Mouse (Mus musculus): ENCODE data around the gene Tubg1.
"Not testable (repeated sequence)": the region's sequence is repeated elsewhere in the genome, so short reads cannot be mapped to it uniquely, and the experiment has no call there.

Gene Tubg1

GRCm38 (mm10) chr11:101098231-101098630, 21.5 kb upstream of the Tubg1 start:
- no peak for DNase-seq (ENCODE audit: low spot score)

DNA sequence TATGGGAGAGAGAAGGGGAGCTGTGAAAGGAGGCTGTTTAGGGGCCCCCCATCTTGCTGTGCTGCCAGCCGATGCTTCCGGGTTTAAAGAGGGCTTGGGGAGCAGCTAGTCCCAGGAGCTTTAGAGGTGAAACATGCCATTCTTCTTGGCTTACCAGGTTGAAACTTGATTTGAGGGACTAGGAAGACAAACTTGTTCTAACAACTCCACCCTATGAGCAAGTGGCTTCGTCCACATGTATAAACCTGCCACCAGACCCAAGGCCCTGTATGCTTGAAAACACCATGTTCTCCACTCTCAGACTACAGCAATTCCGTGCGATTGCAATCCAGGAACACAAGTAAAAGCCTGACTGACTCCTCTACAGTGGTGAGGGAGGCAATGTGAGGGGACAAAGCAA, 16.7 kb upstream of the Tubg1 start:
- no peak for DNase-seq (ENCODE audit: low spot score)

GRCm38 (mm10) chr11:101109351-101109750, 10.4 kb upstream of the Tubg1 start:
- no peak for DNase-seq (ENCODE audit: low spot score)

GRCm38 (mm10) chr11:101110708-101111107, 9.0 kb upstream of the Tubg1 start:
- DNase-seq (ENCODE audit: low spot score) = no peak

DNA sequence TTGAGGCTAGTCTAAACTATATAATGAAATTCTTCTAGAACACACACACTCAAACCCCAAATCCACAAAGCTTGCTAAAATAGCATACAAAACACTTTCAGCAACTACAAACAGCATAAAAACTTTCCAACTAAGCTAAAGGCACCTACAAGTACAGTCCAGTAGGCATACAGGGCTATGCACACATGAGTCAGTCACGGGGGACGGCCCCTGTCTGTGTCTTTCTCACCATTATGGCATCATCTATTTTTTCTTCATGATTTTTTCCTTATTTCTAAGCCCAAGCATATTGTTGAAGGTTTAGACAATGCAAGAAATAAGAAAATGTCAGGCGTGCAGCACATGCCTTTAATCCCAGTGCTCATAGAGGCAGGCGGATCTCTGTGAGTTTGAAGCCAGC, 8.6 kb upstream of the Tubg1 start:
- no peak for DNase-seq (ENCODE audit: low spot score)

DNA sequence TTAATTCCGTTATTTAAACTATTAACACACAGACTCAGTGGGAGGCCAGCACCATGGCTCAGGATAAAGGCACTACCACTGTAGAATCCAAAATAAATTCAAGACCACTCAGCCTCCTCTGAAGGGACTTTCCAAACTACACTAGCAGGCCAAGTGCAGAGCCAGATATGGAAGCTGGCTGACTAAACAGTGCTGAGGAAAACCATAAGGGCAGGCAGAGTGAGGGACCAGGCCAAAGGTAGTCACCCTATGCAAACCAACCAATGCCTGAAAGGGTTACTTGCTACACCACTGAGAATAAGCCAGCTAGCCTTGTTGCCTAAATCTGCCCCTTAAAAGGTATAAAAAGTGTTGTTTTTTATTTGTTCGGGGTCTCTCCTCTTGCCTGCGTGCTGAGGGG, 7.6 kb upstream of the Tubg1 start:
- DNase-seq (ENCODE audit: low spot score) = no peak

DNA sequence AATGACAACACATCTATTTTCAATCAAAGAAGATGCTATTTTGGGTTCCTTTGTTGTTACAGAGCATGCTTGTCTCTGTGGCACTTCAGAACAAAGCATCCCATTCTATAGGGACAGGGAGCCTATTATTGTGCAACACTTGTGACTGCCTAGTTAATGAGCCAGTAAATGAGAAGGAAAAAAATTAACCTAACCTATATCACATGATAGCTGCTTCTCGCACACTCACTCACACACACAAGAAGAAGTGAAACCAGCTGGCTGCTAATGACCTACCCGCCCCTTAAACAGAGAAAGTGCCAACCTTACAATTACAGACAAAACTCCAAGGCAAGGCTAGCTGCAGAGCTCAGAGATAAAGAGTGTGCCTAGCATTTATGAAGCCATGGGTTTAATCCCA, 4.2 kb upstream of the Tubg1 start:
- no peak for DNase-seq (ENCODE audit: low spot score)

GRCm38 (mm10) chr11:101118105-101118504, 1.6 kb upstream of the Tubg1 start:
- no peak for DNase-seq (ENCODE audit: low spot score)

GRCm38 (mm10) chr11:101119131-101119760, 492 bp upstream of the Tubg1 start:
- no peak for DNase-seq (ENCODE audit: low spot score)

DNA sequence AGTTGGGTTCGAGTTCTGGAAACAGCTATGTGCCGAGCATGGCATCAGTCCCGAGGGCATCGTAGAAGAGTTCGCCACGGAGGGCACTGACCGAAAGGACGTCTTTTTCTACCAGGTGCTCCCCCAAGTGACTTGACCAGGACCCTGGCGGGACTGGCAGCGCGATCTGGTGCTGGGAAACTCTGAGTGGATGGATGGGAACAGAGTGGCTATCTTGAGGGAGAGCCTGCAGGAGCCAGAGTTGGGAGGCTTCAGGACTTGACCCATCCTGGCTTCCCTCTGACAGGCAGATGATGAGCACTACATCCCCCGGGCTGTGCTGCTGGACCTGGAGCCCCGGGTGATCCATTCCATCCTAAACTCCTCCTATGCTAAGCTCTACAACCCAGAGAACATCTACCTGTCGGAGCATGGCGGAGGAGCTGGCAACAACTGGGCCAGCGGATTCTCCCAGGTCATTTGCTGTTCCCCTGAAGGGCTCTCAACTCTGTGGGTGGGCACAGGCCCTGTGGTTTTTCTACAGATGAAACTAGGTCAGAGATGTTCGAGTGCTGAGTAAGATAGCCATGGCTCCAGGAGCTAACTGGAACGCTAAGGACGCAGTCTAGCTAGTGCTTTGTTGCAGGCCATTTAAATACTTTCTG, 929 bp downstream of the Tubg1 start:
- DNase-seq (ENCODE audit: low spot score) = no peak

- not testable (repeated sequence) for DNase-seq (ENCODE audit: low spot score)
Observed at GRCm38 (mm10) chr11:101124494-101124893, 4.8 kb downstream of the Tubg1 start.

DNA sequence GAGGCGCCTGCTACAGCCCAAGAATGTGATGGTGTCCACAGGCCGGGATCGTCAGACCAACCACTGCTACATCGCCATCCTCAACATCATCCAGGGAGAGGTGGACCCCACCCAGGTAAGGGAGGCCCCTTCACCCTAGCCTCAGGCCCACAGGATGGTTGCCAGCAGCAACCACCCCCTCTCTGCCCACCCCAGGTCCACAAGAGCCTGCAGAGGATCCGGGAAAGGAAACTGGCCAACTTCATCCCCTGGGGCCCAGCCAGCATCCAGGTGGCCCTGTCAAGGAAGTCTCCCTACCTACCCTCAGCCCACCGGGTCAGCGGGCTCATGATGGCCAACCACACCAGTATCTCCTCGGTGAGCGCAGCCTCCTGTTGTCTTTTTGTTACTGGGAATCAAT, 5.3 kb downstream of the Tubg1 start:
- not testable (repeated sequence) for DNase-seq (ENCODE audit: low spot score)

- DNase-seq (ENCODE audit: low spot score) = no peak
Observed at GRCm38 (mm10) chr11:101127075-101127474, 7.3 kb downstream of the Tubg1 start.

DNA sequence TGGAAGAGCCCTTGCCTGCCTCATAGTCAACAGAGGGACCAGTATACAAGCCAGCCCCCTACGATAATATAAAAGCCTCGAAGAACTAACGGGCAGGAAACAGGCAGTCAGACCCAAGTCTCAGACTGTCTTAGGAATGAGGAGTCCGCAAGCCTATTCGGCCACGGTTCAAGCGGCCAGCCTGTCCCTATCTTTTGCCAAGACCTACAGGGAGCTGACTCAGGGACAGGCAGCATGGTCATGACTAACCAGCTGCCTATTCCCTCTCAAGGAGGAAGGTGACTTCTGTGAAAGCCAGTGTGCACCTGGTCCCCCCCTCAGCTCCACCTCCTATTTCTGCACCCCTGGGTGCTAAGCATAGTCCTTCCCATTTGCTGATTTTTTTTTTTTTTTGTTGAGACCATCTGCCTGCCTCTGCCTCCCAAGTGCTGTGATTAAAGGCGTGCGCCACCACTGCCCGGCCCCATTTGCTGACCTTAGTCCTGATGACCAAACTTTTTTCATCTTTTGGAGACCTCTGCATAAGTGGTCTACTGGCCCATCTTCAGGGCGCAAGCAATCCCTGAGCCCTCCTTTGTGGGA, 9.3 kb downstream of the Tubg1 start:
- DNase-seq (ENCODE audit: low spot score) = no peak

DNA sequence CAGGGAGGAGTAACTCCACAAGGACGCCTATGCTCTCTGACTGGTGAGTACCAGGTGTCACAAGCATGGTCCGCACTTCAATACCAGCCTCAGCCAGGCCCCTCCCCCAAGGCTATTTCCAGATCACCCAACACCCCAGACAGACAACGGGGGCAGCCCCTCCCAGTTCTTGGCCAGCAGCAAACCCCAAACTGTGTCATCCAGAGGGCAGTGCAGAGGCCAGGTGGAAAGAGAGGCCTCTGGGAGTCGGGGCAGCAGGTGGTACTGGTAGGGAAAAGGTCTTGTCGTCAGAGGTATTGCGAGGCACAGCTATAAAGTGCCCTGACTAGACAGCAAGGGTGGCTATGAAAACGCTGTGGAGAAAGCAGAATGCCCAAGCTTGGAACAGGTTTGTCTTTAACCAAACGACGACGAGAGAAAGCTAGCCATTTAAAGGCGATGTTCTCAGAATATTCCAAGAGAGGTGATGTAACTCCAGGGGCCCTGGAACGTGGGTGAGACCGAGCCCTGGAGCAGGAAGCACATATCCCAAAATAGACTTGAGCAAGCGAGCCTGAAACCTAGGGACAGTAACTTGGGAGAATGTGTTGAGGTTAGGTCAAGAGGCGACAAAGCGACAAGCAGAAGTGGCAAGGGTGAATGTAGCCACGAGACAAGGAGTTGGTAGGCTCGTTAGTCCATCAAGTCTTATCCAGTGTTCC, 10.5 kb downstream of the Tubg1 start:
- DNase-seq (ENCODE audit: low spot score) = no peak

GRCm38 (mm10) chr11:101131187-101131586, 11.4 kb downstream of the Tubg1 start:
- DNase-seq (ENCODE audit: low spot score) = no peak

- DNase-seq (ENCODE audit: low spot score) = no peak
Observed at GRCm38 (mm10) chr11:101131701-101132100, 12.0 kb downstream of the Tubg1 start.

- DNase-seq (ENCODE audit: low spot score) = no peak
Observed at GRCm38 (mm10) chr11:101133037-101133436, 13.3 kb downstream of the Tubg1 start.

DNA sequence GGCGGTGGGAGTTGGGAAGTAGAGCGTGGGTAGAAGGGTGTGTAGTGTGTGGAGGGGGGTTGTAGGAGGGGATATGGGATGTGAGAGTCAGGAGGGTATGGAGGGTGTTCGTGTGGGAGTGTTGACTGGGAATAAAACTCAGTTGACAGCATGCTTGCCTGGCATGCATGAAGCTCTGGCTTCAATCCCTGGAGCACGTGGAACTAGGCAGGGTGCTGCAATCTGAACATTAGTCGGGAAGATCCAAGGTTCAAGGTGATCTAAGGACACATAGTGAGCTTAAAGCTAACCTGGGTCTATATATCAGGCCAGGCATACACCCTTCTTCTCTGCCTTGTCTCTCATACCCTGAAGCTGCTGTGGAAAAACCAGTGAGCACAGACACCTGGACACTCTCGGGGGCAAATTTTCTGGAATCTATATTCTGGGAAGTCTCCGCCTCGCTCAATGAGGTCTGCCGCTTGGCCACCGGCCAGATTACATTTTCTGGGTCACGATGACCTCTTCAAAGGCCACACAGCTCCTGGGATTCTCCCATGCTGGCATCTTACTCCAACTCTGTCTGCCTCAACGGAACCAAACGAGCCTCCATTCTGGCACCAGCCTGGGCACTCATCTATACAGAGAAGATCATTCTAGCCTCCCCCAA, 14.6 kb downstream of the Tubg1 start:
- no peak for DNase-seq (ENCODE audit: low spot score)

- no peak for DNase-seq (ENCODE audit: low spot score)
Observed at GRCm38 (mm10) chr11:101137000-101137399, 17.3 kb downstream of the Tubg1 start.

DNA sequence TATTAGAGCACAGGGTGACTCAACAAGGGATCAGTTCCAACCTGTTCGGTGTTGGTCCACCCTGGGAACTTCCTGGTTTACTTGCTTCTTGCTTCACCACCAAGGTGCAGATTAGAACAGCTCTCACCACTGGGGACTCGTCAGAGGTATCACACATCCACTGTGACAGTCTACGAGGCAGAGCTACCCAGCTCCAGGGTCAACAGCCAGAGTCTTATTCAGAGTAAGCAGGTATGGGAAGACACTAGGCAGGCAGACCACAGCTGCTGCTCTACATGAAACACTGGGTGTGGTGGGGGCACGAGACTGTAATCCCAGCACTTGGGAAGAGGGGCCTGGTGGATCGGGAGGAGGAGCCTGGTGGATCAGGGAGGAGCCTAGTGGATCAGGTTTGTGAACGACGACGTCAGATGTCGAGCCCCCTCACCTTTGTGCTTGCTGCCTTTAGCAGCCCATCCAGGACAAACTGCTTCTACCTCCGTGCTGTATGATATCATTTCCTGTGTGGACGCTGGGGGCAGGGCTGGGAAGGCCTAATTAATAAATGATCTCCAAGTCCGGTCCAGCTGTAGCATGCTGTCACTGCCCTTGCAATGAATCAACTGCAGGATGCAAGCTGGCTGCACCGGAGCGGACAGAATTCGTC, 18.9 kb downstream of the Tubg1 start:
- DNase-seq (ENCODE audit: low spot score) = no peak
